Mouse (Mus musculus) layer of hippocampus, adult 9-10 months (tissue): ENCODE data around the gene Vmn2r70.

ENCODE experiments used
- DNase-seq: peaks from one replicate; pipeline ENCODE4 v3.0.0; 2022; ENCODE audit warnings: low spot score

Gene Vmn2r70

DNA sequence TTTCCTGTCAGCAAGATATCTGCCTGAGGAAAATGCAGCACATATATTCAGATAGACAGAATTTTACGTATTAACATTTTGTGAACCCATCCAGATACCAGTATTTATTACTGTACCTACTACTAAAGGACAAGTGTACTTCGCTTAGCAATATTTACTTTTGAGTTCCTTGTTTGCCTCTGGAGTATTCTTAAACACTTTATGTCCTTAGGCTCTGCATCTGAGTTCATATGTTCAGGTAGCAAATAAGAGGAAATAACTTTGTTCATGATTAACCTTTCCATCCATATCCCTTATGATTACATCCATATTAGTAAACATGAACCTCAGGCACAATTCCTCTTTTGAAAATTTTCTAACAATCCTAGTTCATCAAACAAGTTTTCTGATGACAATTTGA, at the start of gene Vmn2r70:
TSS of gene Vmn2r70 (minus strand) at position 101 of the 400 bp plus-strand sequence.
- no peak for DNase-seq

DNA sequence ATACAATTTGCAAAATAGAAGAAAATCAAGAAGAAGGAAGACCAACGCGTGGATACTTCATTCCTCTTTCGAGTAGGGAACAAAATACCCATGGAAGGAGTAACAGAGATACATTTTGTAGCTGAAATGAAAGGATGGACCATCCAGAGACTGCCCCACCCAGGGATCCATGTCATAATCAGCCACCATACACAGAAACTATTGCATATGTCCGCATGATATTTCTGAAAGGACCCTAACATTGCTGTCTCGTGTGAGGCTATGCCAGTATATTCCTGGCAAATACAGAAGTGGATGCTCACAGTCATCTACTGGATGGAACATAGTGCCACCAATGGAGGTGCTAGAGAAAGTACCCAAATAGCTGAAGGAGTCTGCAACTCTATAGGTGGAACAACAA, 6.2 kb downstream of the Vmn2r70 start, which contains the start of gene Vmn2r71:
TSS of gene Vmn2r71 (plus strand) at position 301 of the 400 bp plus-strand sequence.
- no peak for DNase-seq

DNA sequence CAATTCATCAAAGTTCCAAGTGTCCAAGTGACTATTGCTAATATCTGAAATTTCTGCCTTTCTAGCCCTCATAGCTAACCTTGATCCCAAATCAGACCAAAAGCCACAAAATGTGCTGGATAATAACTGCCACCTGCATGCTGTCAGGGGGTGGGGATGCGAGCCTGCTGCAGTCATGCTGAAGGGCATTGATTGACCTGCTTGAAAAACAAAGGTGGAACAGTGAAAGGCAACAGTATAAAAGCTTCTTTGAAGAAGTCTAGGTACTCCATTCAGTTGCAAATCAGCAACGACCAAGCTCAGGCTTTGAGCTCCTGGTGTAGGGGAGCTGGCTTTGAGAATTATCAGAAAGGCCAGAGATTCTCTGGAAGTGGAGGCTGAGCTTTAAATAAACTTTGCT, 25.9 kb downstream of the Vmn2r70 start:
- DNase-seq, result no peak

DNA sequence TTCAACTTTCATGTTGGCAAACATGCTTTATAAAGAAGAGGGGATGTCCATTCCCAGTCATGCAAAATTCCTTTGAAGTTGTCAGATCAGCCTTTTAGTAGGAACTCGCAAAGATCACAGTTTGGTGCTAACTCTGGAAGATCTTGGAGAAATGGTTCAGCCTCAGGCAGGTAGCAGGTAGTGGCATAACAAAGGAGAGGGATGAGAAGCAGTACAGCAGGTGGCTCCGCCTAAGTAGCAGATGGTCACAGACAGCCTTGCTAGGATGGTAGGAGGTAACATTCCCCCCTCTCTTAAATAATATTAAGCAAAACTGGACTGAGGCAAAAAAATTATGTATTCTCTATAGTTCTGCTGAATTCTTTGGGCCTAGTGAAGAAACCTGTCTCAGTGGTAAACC, 26.9 kb downstream of the Vmn2r70 start:
- DNase-seq, result no peak
